Mouse (Mus musculus) left cerebral cortex, postnatal 36 days (tissue): ENCODE measurements at regions not wholly inside any gene's neighbourhood (a gene's known extent, or its start where the extent isn't known, plus 50 kb on each side); places are given as distances from the start of the nearest gene placed in this dataset.

ENCODE experiments used
- DNase-seq, 2 experiments: peaks; one replicate each; pipeline ENCODE4 v3.0.0; 2021 to 2022; ENCODE audit warnings: low spot score in 2 of 2, mixed read lengths in 1 of 2
- intact Hi-C: fragments of 180-260 bp; cut with DNase I; formaldehyde crosslinking; loops from one replicate; pipeline ENCODE4 v1.15.1; 2025

- DNase-seq, result no peak
- intact Hi-C loops, result no loop called here
These were observed 51.6 kb upstream of the Cecr2 start for GRCm38 (mm10) chr6:120614526-120614925.

GRCm38 (mm10) chr6:120612346-120612745, 53.8 kb upstream of the Cecr2 start:
- no peak for DNase-seq
- intact Hi-C loops, result no loop called here

- intact Hi-C loops, result no loop called here
- DNase-seq, result no peak
These were observed 56.3 kb upstream of the Cecr2 start for GRCm38 (mm10) chr6:120609858-120610257.

GRCm38 (mm10) chr6:120605471-120605870, 60.7 kb upstream of the Cecr2 start:
- DNase-seq, result no peak
- intact Hi-C loops, result no loop called here

- intact Hi-C loops, result no loop called here
- DNase-seq, result no peak
These were observed 61.9 kb upstream of the Cecr2 start for GRCm38 (mm10) chr6:120604020-120604958.

- intact Hi-C loops, result no loop called here
- DNase-seq, result no peak
These were observed 62.7 kb upstream of the Cecr2 start for GRCm38 (mm10) chr6:120603454-120603853.

GRCm38 (mm10) chr6:120600376-120600775, 65.8 kb upstream of the Cecr2 start:
- no peak for DNase-seq
- intact Hi-C loops, result no loop called here

GRCm38 (mm10) chr6:120598471-120598870, 67.4 kb upstream of the Hdhd5 start:
- intact Hi-C loops, result loop anchor here (5.0 kb wide), 1 partner anchor 39 kb away; no protein-coding TSS in a partner anchor
- no peak for DNase-seq

- intact Hi-C loops, result loop anchor here (5.0 kb wide), 1 partner anchor 39 kb away; no protein-coding TSS in a partner anchor
These were observed 66.8 kb upstream of the Hdhd5 start for GRCm38 (mm10) chr6:120597887-120598286.

GRCm38 (mm10) chr6:120596717-120597116, 65.6 kb upstream of the Hdhd5 start:
- intact Hi-C loops, result loop anchor here (5.0 kb wide), 1 partner anchor 41 kb away; no protein-coding TSS in a partner anchor
- no peak for DNase-seq

More at GRCm38 (mm10) chr6:120597887-120598286, 66.8 kb upstream of the Hdhd5 start:
- DNase-seq, result no peak

- no peak for DNase-seq
- intact Hi-C loops, result no loop called here
These were observed 63.3 kb upstream of the Hdhd5 start for GRCm38 (mm10) chr6:120594463-120594862.

GRCm38 (mm10) chr6:120592705-120593104, 61.6 kb upstream of the Hdhd5 start:
- intact Hi-C loops, result no loop called here
- DNase-seq, result no peak

- intact Hi-C loops, result no loop called here
- DNase-seq, result no peak
These were observed 61.0 kb upstream of the Hdhd5 start for GRCm38 (mm10) chr6:120592031-120592681.

GRCm38 (mm10) chr6:120590191-120590590, 59.1 kb upstream of the Hdhd5 start:
- no peak for DNase-seq
- intact Hi-C loops, result no loop called here

- intact Hi-C loops, result no loop called here
- DNase-seq, result no peak
These were observed 57.9 kb upstream of the Hdhd5 start for GRCm38 (mm10) chr6:120588701-120589659.

GRCm38 (mm10) chr6:120585941-120586280, 54.8 kb upstream of the Hdhd5 start:
- intact Hi-C loops, result no loop called here
- no peak for DNase-seq

- intact Hi-C loops, result no loop called here
- DNase-seq, result no peak
These were observed 54.2 kb upstream of the Hdhd5 start for GRCm38 (mm10) chr6:120585118-120585940.

- DNase-seq, result no peak
These were observed 50.6 kb upstream of the Hdhd5 start for GRCm38 (mm10) chr6:120581748-120582147.

More at GRCm38 (mm10) chr6:120581748-120582147, 50.6 kb upstream of the Hdhd5 start:
- intact Hi-C loops, result loop anchor here (2.0 kb wide), 1 partner anchor 85 kb away; the partner anchor contains the start of gene Cecr2
